ENCODE assay signal across 8 mouse cellular contexts in the genomic region with DNA sequence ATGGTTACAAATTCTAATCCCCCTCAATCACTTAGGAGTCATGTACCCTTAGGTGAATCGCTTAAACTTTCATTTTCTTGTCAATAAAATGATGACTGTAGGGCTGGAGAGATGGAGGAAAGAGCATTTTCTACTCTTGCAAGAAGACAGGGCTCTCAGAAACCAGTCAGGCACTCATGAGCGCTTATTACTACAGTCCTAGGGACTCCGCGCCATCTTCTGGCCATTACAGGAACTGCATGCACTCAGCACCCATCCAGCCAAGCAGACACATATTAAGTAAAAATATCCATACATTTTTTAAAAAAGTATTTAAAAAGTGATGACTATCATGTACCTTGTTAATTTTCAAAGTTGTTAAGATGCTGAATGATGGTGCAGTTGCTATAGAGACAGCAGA. TPM values are rescaled to one million over a fixed set of nuclear protein-coding genes. Genes with fewer than 3 reads are reported as not detected.
DNase-seq lines count a peak whose midpoint lies in the region; ATAC-seq and TF ChIP-seq lines count a peak whose summit lies in the region.

No protein-coding gene starts in this region.

- WGBS in embryonic facial prominence, embryonic 14.5 days = 3% methylated on average over 4 of the region's 4 CpGs
- WGBS in heart, embryonic 10.5 days = 2% methylated on average over 4 of the region's 4 CpGs
- under 1% methylated on average over 4 of the region's 4 CpGs for WGBS in lung, adult 2 months

- H3K27me3 ChIP-seq in embryonic facial prominence, embryonic 14.5 days (replicated peaks; ENCODE audit: control insufficient read depth, insufficient read depth, low read length) = no peaks in the 10 kb centered on the region
- no peaks in the 10 kb centered on the region for H3K27me3 ChIP-seq in heart, embryonic 10.5 days (ENCODE audit: insufficient read depth, poor library complexity, severe bottlenecking)

- no peak for TF ChIP-seq POLR2A in lung, adult 2 months (IDR thresholded peaks at IDR 0.05; ENCODE audit: borderline replicate concordance, extremely low read depth, low read depth, low read length)

- H3K4me1 ChIP-seq in embryonic facial prominence, embryonic 14.5 days (ENCODE audit: control insufficient read depth, insufficient read depth, low read length) = no peaks in the 10 kb centered on the region; the same call in 1 of the 2 replicates
- H3K4me1 ChIP-seq in heart, embryonic 10.5 days = peaks cover 19% of the 10 kb centered on the region
- no peaks in the 10 kb centered on the region for H3K4me1 ChIP-seq in lung, adult 2 months (ENCODE audit: control insufficient read depth, insufficient read depth, low read length)

- no peaks in the 10 kb centered on the region for H3K36me3 ChIP-seq in embryonic facial prominence, embryonic 14.5 days (ENCODE audit: control insufficient read depth, insufficient read depth, low read length)
- H3K36me3 ChIP-seq in heart, embryonic 10.5 days = no peaks in the 10 kb centered on the region

- peak; percentile 77 for DNase-seq in adrenal gland, postnatal 25 days
- DNase-seq in embryonic facial prominence, embryonic 14.5 days (ENCODE audit: low spot score) = peak; percentile 92
- DNase-seq in heart, embryonic 10.5 days (ENCODE audit: low spot score) = peak; percentile 88
- DNase-seq in layer of hippocampus, adult 2 months (ENCODE audit: low spot score in 2 of 2) = peak; percentile 85 to 89
- peak; percentile 71 for DNase-seq in lung, adult 2 months
- DNase-seq in ovary, adult 18-20 months (ENCODE audit: low spot score) = peak; percentile 31
- peak; percentile 30 to 46 for DNase-seq in thymus, adult 18-20 months

- no peaks in the 10 kb centered on the region for H3K9me3 ChIP-seq in embryonic facial prominence, embryonic 14.5 days (ENCODE audit: control insufficient read depth, low read length)
- H3K9me3 ChIP-seq in heart, embryonic 10.5 days = no peaks in the 10 kb centered on the region

- TF ChIP-seq CTCF in layer of hippocampus, adult 2 months (conservative IDR thresholded peaks at IDR 0.05) = peak; percentile 99
- peak; percentile 97 for TF ChIP-seq CTCF in lung, adult 2 months (IDR thresholded peaks at IDR 0.05; ENCODE audit: insufficient read depth, low read length)

- no peak overlapping the region for H3K4me2 ChIP-seq in embryonic facial prominence, embryonic 14.5 days (ENCODE audit: low read depth, low read length)

- H3K4me3 ChIP-seq in embryonic facial prominence, embryonic 14.5 days (ENCODE audit: low read depth, low read length) = no peak overlapping the region
- H3K4me3 ChIP-seq in heart, embryonic 10.5 days = no peak overlapping the region
- no peak overlapping the region for H3K4me3 ChIP-seq in layer of hippocampus, adult 2 months
- H3K4me3 ChIP-seq in lung, adult 2 months (replicated peaks; ENCODE audit: extremely low read depth, low read depth, low read length) = no peak overlapping the region

- ATAC-seq in CD4-positive, CD25-positive, alpha-beta regulatory T cell, adult 4 months = peak; percentile 38
- ATAC-seq in embryonic facial prominence, embryonic 14.5 days (ENCODE audit: low read depth) = peak; percentile 56; the same call in 1 of the 2 replicates

- H3K27ac ChIP-seq in embryonic facial prominence, embryonic 14.5 days (replicated peaks; ENCODE audit: low read depth, low read length) = no peak overlapping the region
- no peak overlapping the region for H3K27ac ChIP-seq in heart, embryonic 10.5 days
- peak overlapping the region; percentile 6; the same call in 1 of the 2 replicates for H3K27ac ChIP-seq in layer of hippocampus, adult 2 months

- H3K9ac ChIP-seq in embryonic facial prominence, embryonic 14.5 days (ENCODE audit: low read depth, low read length) = no peak overlapping the region

RNA-seq across cellular contexts. Expression of gene Ampd3, which starts 33.0 kb away (rescaled TPM):
- 1 to 10 TPM; 2.9 to 4.5 TPM for polyA plus RNA-seq in CD4-positive, CD25-positive, alpha-beta regulatory T cell, adult 4 months (2017; shearing (Covaris generic))
- total RNA-seq in adrenal gland, postnatal 25 days (2021) = 18.9 and 24.6 TPM in 2 replicates
- 7.0 and 7.8 TPM in 2 replicates for polyA plus RNA-seq in embryonic facial prominence, embryonic 14.5 days (2014; fragmentation: Nextera tagmentation; extraction: Ambion mirVana)
- 4.9 and 5.7 TPM in 2 replicates for polyA plus RNA-seq in heart, embryonic 10.5 days (2016; fragmentation: Nextera tagmentation; extraction: Ambion mirVana)
- total RNA-seq in layer of hippocampus, adult 2 months (2021) = 10 to 100 TPM; 20.8 to 25.1 TPM
- 21.8 and 23.5 TPM in 2 replicates for polyA plus RNA-seq in lung, adult 2 months (2012; rRNA removed)

RNA-seq across cellular contexts. Expression of gene Rnf141, which starts 43.2 kb away (rescaled TPM):
- polyA plus RNA-seq in CD4-positive, CD25-positive, alpha-beta regulatory T cell, adult 4 months (2017; shearing (Covaris generic)) = 10 to 100 TPM; 13.4 to 16.2 TPM
- total RNA-seq in adrenal gland, postnatal 25 days (2021) = 52.9 and 74.3 TPM in 2 replicates
- 30.1 and 30.2 TPM in 2 replicates for polyA plus RNA-seq in embryonic facial prominence, embryonic 14.5 days (2014; fragmentation: Nextera tagmentation; extraction: Ambion mirVana)
- 29.3 and 31.6 TPM in 2 replicates for polyA plus RNA-seq in heart, embryonic 10.5 days (2016; fragmentation: Nextera tagmentation; extraction: Ambion mirVana)
- total RNA-seq in layer of hippocampus, adult 2 months (2021) = 10 to 100 TPM; 83.4 to 90.6 TPM
- polyA plus RNA-seq in lung, adult 2 months (2012; rRNA removed) = 36.3 and 53.1 TPM in 2 replicates

Comparison
In these comparisons a context has a peak if more than half of its experiments do, and no peak if none do; other contexts are left out.
1. DNase-seq: peak in every context shown above with its lines; median percentile 92 in embryonic facial prominence, embryonic 14.5 days; 88 in heart, embryonic 10.5 days; 87 in layer of hippocampus, adult 2 months; 77 in adrenal gland, postnatal 25 days; 71 in lung, adult 2 months; 38 in thymus, adult 18-20 months; 31 in ovary, adult 18-20 months.